Mouse (Mus musculus): ENCODE data around the gene Krcc1.

DNA sequence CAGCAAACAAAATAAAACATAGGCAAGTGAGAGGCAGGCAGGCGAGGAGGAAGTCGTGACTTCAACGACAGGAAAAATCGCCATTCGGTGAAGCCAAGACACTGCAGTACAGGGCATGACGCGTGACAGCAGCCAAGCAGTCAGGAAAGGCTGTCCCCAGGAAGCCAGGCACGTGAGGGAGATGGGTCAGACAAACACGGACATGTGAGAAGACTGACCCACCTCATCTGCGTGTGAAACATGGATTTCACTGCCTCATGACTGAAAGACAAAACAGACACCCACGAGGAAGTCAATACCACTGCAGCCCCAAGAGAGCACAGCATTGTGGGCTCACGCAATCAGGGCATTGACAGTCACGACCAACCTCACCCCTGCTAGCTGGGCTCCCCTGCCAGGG is 36.4 kb upstream of the Krcc1 start:
- TF ChIP-seq CTCF (IDR thresholded peaks at IDR 0.05; ENCODE audit: low read depth) (no peak), EP300 (IDR thresholded peaks at IDR 0.05; ENCODE audit: low read depth) (no peak)
